Mouse (Mus musculus): ENCODE measurements around the gene Radil. TPM values are rescaled to one million over a fixed set of nuclear protein-coding genes. Genes with fewer than 3 reads are reported as not detected.

Radil gene
- total and polyA plus RNA-seq, 3 experiments = 1.7 to 2.3 (median 2.2) TPM

- peaks cover 3% of the 10 kb centered on the region for H3K4me1 ChIP-seq (ENCODE audit: control insufficient read depth, insufficient read depth, low read length)
- no peak for TF ChIP-seq POLR2A (IDR thresholded peaks at IDR 0.05; ENCODE audit: insufficient read depth, low read depth, low read length)
- TF ChIP-seq CTCF (IDR thresholded peaks at IDR 0.05) = no peak
- TF ChIP-seq EP300 (IDR thresholded peaks at IDR 0.05; ENCODE audit: insufficient read depth, low read depth, low read length) = no peak
- H3K4me3 ChIP-seq = no peak overlapping the region
- H3K27ac ChIP-seq = no peak overlapping the region
- no peaks in the 10 kb centered on the region for H3K27me3 ChIP-seq (ENCODE audit: control insufficient read depth, insufficient read depth, low read length)
- no peak for DNase-seq
- 91% methylated on average over 3 of the region's 3 CpGs for WGBS
- H3K9ac ChIP-seq (ENCODE audit: low read depth, low read length) = no peak overlapping the region
- H3K79me2 ChIP-seq (replicated peaks; ENCODE audit: control insufficient read depth, insufficient read depth, low read length) = no peaks in the 10 kb centered on the region
- no peaks in the 10 kb centered on the region for H3K36me3 ChIP-seq (ENCODE audit: control insufficient read depth, insufficient read depth, low read length)
- intact Hi-C loops (cut with DNase I) = no loop called here
Measured at GRCm38 (mm10) chr5:142547066-142547465, 3.8 kb downstream of the Radil start.

GRCm38 (mm10) chr5:142546344-142546743, 4.6 kb downstream of the Radil start:
- no peak overlapping the region for H3K27ac ChIP-seq
- no peak overlapping the region for H3K9ac ChIP-seq (ENCODE audit: low read depth, low read length)
- no peak for DNase-seq
- WGBS = 41% methylated on average over 5 of the region's 5 CpGs
- intact Hi-C loops (cut with DNase I) = no loop called here
- H3K36me3 ChIP-seq (ENCODE audit: control insufficient read depth, insufficient read depth, low read length) = no peaks in the 10 kb centered on the region
- H3K4me1 ChIP-seq (ENCODE audit: control insufficient read depth, insufficient read depth, low read length) = peaks cover 3% of the 10 kb centered on the region
- no peaks in the 10 kb centered on the region for H3K79me2 ChIP-seq (replicated peaks; ENCODE audit: control insufficient read depth, insufficient read depth, low read length)
- H3K4me3 ChIP-seq = no peak overlapping the region
- no peak for TF ChIP-seq POLR2A (IDR thresholded peaks at IDR 0.05; ENCODE audit: insufficient read depth, low read depth, low read length)
- no peak for TF ChIP-seq EP300 (IDR thresholded peaks at IDR 0.05; ENCODE audit: insufficient read depth, low read depth, low read length)
- no peak for TF ChIP-seq CTCF (IDR thresholded peaks at IDR 0.05)
- no peaks in the 10 kb centered on the region for H3K27me3 ChIP-seq (ENCODE audit: control insufficient read depth, insufficient read depth, low read length)

- no peak overlapping the region for H3K9ac ChIP-seq (ENCODE audit: low read depth, low read length)
- TF ChIP-seq CTCF (IDR thresholded peaks at IDR 0.05) (no peak), EP300 (IDR thresholded peaks at IDR 0.05; ENCODE audit: insufficient read depth, low read depth, low read length) (no peak), POLR2A (IDR thresholded peaks at IDR 0.05; ENCODE audit: insufficient read depth, low read depth, low read length) (no peak)
- no peaks in the 10 kb centered on the region for H3K36me3 ChIP-seq (ENCODE audit: control insufficient read depth, insufficient read depth, low read length)
- intact Hi-C loops (cut with DNase I) = no loop called here
- no peaks in the 10 kb centered on the region for H3K27me3 ChIP-seq (ENCODE audit: control insufficient read depth, insufficient read depth, low read length)
- no peak for DNase-seq
- no peaks in the 10 kb centered on the region for H3K79me2 ChIP-seq (replicated peaks; ENCODE audit: control insufficient read depth, insufficient read depth, low read length)
- 53% methylated on average over 5 of the region's 5 CpGs for WGBS
- no peak overlapping the region for H3K4me3 ChIP-seq
- no peak overlapping the region; the same call in 1 of the 2 replicates for H3K27ac ChIP-seq
- peaks cover 3% of the 10 kb centered on the region for H3K4me1 ChIP-seq (ENCODE audit: control insufficient read depth, insufficient read depth, low read length)
Measured at GRCm38 (mm10) chr5:142545014-142545795, 5.7 kb downstream of the Radil start.

GRCm38 (mm10) chr5:142537286-142537685, 13.6 kb downstream of the Radil start:
- WGBS = 85% methylated on average over 3 of the region's 3 CpGs
- Histone ChIP-seq H3K4me3 (no peak overlapping the region), H3K9ac (ENCODE audit: low read depth, low read length) (no peak overlapping the region)

GRCm38 (mm10) chr5:142535388-142535787, 15.5 kb downstream of the Radil start:
- no peak for TF ChIP-seq CTCF (IDR thresholded peaks at IDR 0.05)
- Histone ChIP-seq H3K36me3 (ENCODE audit: control insufficient read depth, insufficient read depth, low read length) (no peaks in the 10 kb centered on the region), H3K9ac (ENCODE audit: low read depth, low read length) (no peak overlapping the region), H3K27ac (no peak overlapping the region), H3K4me3 (no peak overlapping the region), H3K79me2 (replicated peaks; ENCODE audit: control insufficient read depth, insufficient read depth, low read length) (no peaks in the 10 kb centered on the region), H3K27me3 (ENCODE audit: control insufficient read depth, insufficient read depth, low read length) (no peaks in the 10 kb centered on the region), H3K4me1 (ENCODE audit: control insufficient read depth, insufficient read depth, low read length) (no peaks in the 10 kb centered on the region)
- 89% methylated on average over 4 of the region's 4 CpGs for WGBS
- no peak for DNase-seq
- intact Hi-C loops (cut with DNase I) = no loop called here

More at GRCm38 (mm10) chr5:142537286-142537685, 13.6 kb downstream of the Radil start:
- no peak for TF ChIP-seq CTCF (IDR thresholded peaks at IDR 0.05)
- no peak for TF ChIP-seq EP300 (IDR thresholded peaks at IDR 0.05; ENCODE audit: insufficient read depth, low read depth, low read length)
- TF ChIP-seq POLR2A (IDR thresholded peaks at IDR 0.05; ENCODE audit: insufficient read depth, low read depth, low read length) = no peak
- intact Hi-C loops (cut with DNase I) = no loop called here
- Histone ChIP-seq H3K27ac (no peak overlapping the region), H3K4me1 (ENCODE audit: control insufficient read depth, insufficient read depth, low read length) (no peaks in the 10 kb centered on the region), H3K79me2 (replicated peaks; ENCODE audit: control insufficient read depth, insufficient read depth, low read length) (no peaks in the 10 kb centered on the region), H3K27me3 (ENCODE audit: control insufficient read depth, insufficient read depth, low read length) (no peaks in the 10 kb centered on the region), H3K36me3 (ENCODE audit: control insufficient read depth, insufficient read depth, low read length) (no peaks in the 10 kb centered on the region)
- no peak for DNase-seq

- H3K36me3 ChIP-seq (ENCODE audit: control insufficient read depth, insufficient read depth, low read length) = no peaks in the 10 kb centered on the region
- 53% methylated on average over 41 of the region's 41 CpGs for WGBS
- H3K4me1 ChIP-seq (ENCODE audit: control insufficient read depth, insufficient read depth, low read length) = no peaks in the 10 kb centered on the region
- no peak within 1 kb of the TSS for H3K27ac ChIP-seq
- H3K27me3 ChIP-seq (ENCODE audit: control insufficient read depth, insufficient read depth, low read length) = peaks cover 3% of the 10 kb centered on the region
- H3K79me2 ChIP-seq (replicated peaks; ENCODE audit: control insufficient read depth, insufficient read depth, low read length) = no peaks in the 10 kb centered on the region
- intact Hi-C loops (cut with DNase I) = no loop called here
- DNase-seq = no peak
- TF ChIP-seq EP300 (IDR thresholded peaks at IDR 0.05; ENCODE audit: insufficient read depth, low read depth, low read length) = no peak
- no peak for TF ChIP-seq POLR2A (IDR thresholded peaks at IDR 0.05; ENCODE audit: insufficient read depth, low read depth, low read length)
- TF ChIP-seq CTCF (IDR thresholded peaks at IDR 0.05) = no peak
- no peak within 1 kb of the TSS for H3K4me3 ChIP-seq
- no peak within 1 kb of the TSS for H3K9ac ChIP-seq (ENCODE audit: low read depth, low read length)
Measured at GRCm38 (mm10) chr5:142529915-142530314, 21.0 kb downstream of the Radil start, which contains the start of gene Papolb. Gene Papolb (minus strand): TSS chr5:142530076.
